Mouse (Mus musculus): Measurements from ENCODE around the gene Actl11.

Actl11 gene

GRCm38 (mm10) chr9:107919441-107919840 is 8.8 kb upstream of the Actl11 start:
- in situ Hi-C loops (cut with MboI; ENCODE audit: low sequenced_read_pairs), result no loop called here

DNA sequence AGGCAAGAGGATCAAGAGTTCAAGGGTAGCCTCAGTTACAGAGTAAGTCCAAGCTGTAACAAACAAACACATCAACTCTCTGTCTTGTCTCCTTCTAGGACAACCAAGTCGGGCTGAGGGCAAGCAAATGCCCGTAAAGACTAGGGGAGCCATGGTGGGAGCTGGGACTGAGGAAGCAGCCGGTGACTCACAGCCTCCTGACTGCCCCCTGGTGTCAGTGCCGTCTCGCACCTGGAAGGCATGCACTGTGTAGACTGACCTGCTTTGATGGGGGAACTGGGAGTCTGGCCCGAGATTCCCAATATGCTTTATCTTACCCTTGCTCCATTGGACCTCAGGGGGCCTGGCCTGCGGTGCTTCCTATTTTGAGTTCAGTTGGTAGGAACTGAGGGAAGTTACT is 5.2 kb upstream of the Actl11 start:
- in situ Hi-C loops (cut with MboI; ENCODE audit: low sequenced_read_pairs), result no loop called here

DNA sequence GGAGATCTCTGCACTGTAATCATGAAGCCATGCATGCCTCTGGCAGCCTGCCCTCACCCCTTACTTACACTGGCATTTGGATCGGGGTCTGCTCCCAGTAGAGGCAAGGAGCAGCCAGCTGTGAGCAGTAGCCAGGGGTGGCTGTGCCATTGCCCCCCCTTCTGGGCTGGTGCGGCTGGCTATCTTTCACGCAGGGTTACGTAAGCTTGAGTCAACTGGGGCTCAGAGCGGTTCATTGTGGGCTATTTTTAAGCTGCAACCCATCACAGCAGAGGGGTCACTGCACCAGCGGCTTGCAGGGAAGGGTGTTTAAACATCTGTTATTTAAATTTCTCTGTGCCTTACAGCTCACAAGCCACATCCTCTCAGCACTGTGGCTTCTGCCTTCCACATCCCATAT is 4.3 kb upstream of the Actl11 start:
- in situ Hi-C loops (cut with MboI; ENCODE audit: low sequenced_read_pairs), result no loop called here

DNA sequence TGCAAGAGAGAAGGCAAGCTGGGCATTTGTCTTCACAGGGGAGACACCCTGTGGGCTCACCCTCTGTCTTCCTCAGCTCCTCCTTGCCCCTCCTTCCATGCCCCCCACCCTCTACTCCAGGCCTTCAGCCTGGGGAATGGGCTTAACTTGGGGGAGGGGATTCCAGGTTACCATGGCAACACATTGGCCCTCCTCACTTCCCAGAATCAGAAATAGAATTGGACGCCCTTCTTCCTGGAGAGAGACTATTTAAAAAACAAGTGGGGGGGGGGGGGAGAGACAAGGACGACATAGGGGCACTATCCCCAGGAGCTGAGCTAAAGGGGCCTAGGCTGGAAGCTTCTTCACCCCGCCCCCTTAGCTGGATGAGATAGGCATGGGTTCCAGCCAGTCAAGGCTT is 3.0 kb upstream of the Actl11 start:
- in situ Hi-C loops (cut with MboI; ENCODE audit: low sequenced_read_pairs), result no loop called here

DNA sequence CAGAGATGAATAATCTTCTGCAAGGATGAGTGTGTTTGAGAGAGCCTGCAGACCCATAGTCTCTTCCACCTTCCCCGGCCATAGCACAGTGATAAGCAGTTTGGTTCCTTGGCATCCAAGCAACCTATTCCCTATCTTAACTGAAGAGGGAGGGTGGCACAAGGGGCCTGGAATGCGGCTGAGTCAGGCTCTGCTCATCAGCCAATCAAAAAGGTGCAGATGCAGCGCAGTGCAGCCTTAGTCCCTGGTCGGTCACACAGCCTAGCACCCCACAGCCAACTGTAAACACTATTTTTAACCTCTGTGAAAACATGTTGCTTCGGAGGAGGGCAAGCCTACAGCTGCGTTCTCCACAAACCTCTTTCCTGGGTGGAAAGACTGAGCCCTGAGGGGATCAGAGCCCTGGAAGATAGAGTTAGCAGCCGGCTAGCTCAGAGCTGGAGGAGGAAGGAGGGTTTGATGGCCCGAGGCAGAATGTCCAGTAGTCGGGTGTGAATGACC is 1.3 kb upstream of the Actl11 start:
- in situ Hi-C loops (cut with MboI; ENCODE audit: low sequenced_read_pairs), result no loop called here

GRCm38 (mm10) chr9:107927749-107928148 is 520 bp upstream of the Actl11 start:
- in situ Hi-C loops (cut with MboI; ENCODE audit: low sequenced_read_pairs), result no loop called here

GRCm38 (mm10) chr9:107932221-107932620 is 4.0 kb downstream of the Actl11 start:
- in situ Hi-C loops (cut with MboI; ENCODE audit: low sequenced_read_pairs), result no loop called here

DNA sequence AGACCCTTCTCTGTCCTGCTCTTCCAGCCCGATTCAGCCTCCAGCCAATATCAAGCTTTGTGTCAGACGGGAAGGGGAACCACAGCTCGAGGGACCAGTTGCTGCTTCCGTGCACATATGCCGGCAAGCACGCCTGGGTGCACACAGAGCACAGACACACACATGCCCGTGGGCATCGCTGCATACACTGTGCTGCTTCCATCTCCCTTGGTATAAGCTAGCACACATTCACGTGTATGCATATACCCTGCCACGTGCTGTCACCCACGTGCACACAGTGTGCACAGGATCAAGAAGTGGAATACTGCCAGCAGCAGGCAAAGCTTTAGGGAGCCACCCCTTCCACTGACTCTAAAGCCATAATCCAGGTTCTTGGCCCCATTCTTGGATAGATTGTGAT is 5.9 kb downstream of the Actl11 start:
- in situ Hi-C loops (cut with MboI; ENCODE audit: low sequenced_read_pairs), result no loop called here

- in situ Hi-C loops (cut with MboI; ENCODE audit: low sequenced_read_pairs), result no loop called here
These were observed 7.1 kb downstream of the Actl11 start, which contains the start of gene Camkv for GRCm38 (mm10) chr9:107935374-107935773. TSS of gene Camkv (plus strand) at chr9:107935674.

DNA sequence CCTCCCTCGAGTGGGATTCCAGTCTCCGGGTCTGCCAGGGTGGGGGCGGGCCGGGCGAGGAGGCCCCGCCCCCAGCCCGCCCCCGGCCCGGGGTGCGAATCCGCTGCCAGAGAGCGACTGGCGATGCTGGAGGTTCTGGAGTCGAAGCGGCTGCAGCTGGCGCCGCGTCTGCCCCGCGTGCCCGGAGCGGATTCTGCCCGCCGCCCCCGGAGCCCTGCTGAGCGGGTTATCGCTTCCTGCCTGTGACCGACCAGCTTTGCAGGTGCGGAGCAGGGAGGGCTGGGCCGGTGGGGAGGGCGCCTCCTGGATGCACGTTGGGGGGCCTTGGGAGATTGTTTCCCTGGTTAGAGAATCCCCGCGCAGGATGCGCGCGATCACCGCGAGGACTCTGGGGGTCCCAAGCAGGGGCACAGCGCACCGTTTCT is 7.5 kb downstream of the Actl11 start:
- in situ Hi-C loops (cut with MboI; ENCODE audit: low sequenced_read_pairs), result no loop called here

- in situ Hi-C loops (cut with MboI; ENCODE audit: low sequenced_read_pairs), result no loop called here
These were observed 8.1 kb downstream of the Actl11 start for GRCm38 (mm10) chr9:107936215-107936822.

DNA sequence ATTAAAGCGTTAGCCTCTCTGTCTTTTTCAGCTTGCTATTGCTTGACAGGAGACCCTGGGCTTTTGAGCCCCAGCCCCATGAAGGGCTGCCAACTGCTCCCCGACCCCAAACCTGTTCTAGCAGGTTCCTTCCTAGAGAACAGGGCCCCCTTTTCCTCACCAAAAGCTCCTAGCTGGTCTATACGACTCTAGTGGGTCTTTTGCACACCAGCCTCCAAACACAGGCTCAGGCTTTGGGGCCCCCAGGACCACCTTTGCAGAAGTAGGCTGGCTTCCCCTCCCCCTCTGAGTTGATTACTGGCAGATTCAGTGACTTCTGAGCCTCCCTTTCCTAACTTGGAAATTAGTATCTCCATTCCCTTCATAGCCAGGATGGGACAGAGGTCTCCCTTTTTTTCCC is 8.6 kb downstream of the Actl11 start:
- in situ Hi-C loops (cut with MboI; ENCODE audit: low sequenced_read_pairs), result no loop called here

DNA sequence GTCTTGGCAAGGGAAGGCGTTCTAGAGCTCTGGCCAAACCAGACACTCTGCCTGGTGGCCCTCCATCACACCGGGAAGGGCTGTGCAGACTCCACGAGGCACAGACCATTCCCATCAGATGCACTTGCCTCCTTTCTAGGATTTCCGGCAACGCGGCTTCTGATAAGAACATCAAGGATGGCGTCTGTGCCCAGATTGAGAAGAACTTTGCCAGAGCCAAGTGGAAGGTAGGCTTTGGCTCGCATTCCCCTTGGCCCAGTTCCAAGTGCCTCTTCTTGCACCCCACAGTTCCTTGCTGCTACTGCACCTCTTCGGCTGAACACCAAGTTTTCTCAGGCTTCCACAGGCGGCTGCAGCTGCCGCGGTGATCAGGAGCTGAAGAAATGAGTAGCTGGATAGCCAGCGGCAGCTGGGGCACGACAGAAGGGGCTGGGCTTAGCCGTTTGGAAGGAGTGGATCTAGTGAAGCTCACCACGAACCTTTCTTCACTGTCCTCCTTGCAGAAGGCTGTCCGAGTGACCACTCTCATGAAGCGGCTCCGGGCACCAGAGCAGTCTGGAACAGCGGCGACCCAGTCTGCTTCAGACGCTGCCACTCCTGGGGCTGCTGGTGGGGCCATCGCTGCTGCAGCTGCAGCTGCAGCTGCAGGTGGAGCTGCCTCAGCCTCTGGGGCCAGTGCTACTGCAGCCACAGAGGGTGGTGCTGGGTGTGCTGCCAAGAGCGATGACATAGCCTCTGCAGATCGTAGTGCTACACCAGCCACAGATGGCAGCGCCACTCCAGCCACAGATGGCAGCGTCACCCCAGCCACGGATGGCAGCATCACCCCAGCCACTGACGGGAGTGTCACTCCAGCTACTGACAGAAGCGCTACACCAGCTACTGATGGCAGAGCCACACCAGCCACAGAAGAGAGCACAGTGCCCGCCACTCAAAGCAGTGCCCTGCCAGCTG is 19.2 kb downstream of the Actl11 start:
- in situ Hi-C loops (cut with MboI; ENCODE audit: low sequenced_read_pairs), result no loop called here

DNA sequence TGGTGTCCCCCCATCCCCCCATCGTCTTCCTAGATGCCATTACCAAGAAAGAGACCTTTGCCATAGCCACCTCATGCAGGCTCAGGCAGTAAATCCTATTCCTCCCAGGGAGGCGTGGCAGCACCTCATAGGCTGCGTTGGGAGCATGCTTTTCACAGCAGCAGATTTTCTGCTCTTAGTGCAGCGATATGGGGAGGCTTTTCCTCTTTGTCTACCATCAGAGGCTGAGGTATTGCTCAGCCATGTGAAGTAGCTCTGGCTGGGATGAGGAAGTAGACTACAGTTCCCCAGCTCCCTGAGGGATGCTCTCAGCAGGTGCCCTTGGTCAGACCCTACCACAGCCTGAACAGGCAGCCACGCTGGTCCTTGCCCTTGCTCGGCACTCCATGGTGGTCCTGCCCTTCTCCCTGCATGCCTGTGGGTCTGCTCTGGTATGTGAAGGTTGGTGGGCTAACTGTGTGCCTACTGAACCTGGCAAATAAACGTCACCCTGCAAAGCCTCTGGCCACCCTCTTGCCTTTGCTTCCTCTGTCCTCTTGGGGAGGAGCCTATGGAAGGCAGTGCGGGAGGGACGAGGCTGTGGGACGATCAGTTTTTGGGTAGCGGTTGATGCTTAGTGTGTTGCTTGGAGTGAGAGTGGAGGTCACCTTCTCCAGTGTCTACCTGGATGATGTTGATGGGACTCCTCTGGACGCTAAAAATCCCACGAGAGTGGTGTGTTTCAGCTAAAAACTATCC is 21.1 kb downstream of the Actl11 start:
- in situ Hi-C loops (cut with MboI; ENCODE audit: low sequenced_read_pairs), result no loop called here

- in situ Hi-C loops (cut with MboI; ENCODE audit: low sequenced_read_pairs), result no loop called here
These were observed 21.6 kb downstream of the Actl11 start, which contains the start of gene Traip for GRCm38 (mm10) chr9:107949922-107950235. TSS of gene Traip (plus strand) at chr9:107950136.

- in situ Hi-C loops (cut with MboI; ENCODE audit: low sequenced_read_pairs), result no loop called here
These were observed 22.4 kb downstream of the Actl11 start for GRCm38 (mm10) chr9:107950460-107951355.

DNA sequence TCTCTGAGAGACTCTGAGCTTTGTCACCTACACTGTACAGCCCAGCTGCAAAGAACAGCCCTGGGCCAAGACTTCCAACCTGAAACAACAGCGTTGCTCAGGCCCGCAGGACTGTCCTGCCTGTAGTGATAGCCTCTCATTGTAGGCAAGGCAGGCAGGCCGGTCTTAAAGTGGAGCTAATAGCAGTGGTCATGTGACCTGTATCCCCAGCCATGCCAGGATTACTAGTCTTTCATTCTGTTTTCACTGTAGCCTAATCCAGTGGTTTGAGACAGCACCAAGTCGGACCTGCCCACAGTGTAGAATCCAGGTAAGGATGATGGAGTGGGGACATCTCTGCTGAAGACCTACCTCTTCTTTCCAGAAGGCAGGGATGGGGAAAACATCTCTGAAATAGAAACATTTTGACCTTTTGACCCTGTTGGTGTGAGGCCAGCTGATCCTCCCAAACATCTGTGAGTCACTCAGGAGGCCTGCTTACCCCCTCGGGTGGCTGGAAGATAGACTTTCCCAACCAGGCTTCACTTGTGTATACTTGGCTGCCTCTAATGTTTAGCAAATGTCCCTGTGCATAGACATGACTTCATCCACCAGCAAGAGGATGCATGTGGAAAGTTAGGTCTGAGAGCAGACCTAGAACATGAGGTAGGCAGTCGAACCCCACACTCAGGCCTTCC is 27.5 kb downstream of the Actl11 start:
- in situ Hi-C loops (cut with MboI; ENCODE audit: low sequenced_read_pairs), result no loop called here

DNA sequence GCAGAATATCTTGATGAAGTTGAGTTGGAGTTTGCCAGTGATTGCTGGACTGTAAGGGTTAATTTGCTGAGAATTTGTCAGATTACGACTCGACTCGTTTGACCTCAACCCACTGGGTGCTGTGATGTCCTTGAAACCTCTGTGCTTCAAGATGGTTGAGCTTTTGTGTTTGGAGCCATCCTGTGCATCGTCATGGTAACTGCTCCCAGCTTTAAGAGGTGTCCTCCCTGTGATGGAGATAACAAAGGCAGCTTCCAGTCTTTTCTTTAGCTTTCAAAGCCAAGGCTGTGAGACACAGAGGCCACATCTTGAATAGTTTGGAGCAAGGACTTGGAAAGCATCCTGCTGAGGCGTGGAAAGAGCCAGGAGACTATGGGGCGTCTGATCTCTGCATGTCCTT is 28.9 kb downstream of the Actl11 start:
- in situ Hi-C loops (cut with MboI; ENCODE audit: low sequenced_read_pairs), result no loop called here

GRCm38 (mm10) chr9:107959896-107960295 is 31.6 kb downstream of the Actl11 start:
- in situ Hi-C loops (cut with MboI; ENCODE audit: low sequenced_read_pairs), result no loop called here

DNA sequence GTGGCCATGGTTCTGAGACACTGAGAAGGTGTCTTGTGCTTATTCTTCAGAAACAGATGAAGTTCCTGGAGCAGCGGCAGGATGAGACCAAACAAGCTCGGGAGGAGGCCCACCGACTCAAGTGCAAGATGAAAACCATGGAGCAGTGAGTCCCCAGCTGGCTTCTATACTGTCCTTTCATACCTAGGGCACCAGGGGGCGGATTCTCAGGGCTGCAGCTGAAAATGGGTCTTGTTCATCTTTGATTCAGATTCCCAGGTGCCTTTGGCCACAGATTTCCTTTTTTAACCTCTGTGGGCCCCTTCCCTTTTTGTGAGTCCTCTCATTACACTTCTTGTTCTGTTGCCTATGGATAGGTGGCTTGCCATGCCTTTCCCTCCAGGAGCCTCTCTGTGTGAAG is 32.7 kb downstream of the Actl11 start:
- in situ Hi-C loops (cut with MboI; ENCODE audit: low sequenced_read_pairs), result no loop called here

Measured in CH12F3 (cell line).